Mouse (Mus musculus): ENCODE data around the gene Usp7.

DNA sequence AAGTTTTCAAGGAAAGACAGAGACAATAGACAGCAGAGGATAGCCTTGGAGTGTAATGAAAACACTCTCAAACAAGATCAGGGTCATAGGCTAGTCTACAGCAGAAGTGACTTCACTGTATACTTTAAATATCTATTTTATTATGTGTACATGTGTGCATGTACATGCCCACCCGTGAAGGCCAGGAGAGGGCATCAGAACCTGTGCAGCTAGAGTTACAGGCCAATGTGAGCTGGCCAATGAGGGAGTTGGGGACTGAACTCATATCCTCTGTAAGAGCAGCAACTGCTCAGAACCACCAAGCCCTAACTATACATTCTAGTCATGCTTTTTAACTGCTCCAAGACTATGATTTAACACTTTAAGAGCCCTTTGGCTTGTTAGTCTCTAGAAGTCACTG lies 51.0 kb downstream of the Usp7 start:
- TF ChIP-seq POLR2A (IDR thresholded peaks at IDR 0.05; ENCODE audit: borderline replicate concordance, low read depth, low read length), result no peak
- TF ChIP-seq CTCF (IDR thresholded peaks at IDR 0.05; ENCODE audit: low read depth, low read length), result no peak
